Mouse (Mus musculus): ENCODE measurements around the gene Gfod2.

DNA sequence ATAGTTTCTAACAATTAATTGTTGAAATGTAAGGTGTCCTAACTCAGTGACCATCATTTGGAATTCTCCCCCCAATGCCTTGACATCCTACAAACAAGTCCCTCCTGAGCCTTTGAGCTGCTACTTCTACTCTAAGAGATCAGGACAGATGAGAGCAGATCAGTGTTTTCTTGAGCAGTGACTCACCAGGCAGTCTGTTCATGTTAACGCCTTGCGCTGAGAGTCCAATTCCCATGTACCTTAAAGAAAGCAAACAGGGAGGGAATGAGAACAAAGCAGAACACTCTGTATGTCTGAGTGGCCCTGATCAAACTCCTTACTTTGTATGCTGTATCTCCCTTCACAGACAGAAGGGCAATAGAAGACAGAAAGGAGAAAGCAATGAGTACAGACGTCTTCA, 46.9 kb upstream of the Gfod2 start:
- no peak for TF ChIP-seq CTCF (IDR thresholded peaks at IDR 0.05; ENCODE audit: control insufficient read depth, insufficient read depth, low read length)
- no peak for TF ChIP-seq POLR2A (IDR thresholded peaks at IDR 0.05; ENCODE audit: borderline replicate concordance, control insufficient read depth, low read depth, low read length)

Data from bone marrow, adult 2 months (tissue).